Mouse (Mus musculus) brain, embryonic 14.5 days (tissue): ENCODE data around the gene Fer.

ENCODE experiments used
- CTCF ChIP-seq: fragments of 200-500 bp; IDR thresholded peaks from 2 replicates; pipeline ENCODE4 v1.5.1; 2012; ENCODE audit warnings: inconsistent platforms, mild to moderate bottlenecking, moderate library complexity, borderline replicate concordance; ENCODE audit not compliant: insufficient read depth, insufficient read length; ENCODE audit errors: extremely low read depth
- POLR2A ChIP-seq: fragments of 200-500 bp; IDR thresholded peaks from 2 replicates; pipeline ENCODE4 v1.6.1; 2012; ENCODE audit warnings: mild to moderate bottlenecking, inconsistent platforms, borderline replicate concordance; ENCODE audit not compliant: poor library complexity, insufficient read depth, insufficient read length, severe bottlenecking; ENCODE audit errors: extremely low read depth

DNA sequence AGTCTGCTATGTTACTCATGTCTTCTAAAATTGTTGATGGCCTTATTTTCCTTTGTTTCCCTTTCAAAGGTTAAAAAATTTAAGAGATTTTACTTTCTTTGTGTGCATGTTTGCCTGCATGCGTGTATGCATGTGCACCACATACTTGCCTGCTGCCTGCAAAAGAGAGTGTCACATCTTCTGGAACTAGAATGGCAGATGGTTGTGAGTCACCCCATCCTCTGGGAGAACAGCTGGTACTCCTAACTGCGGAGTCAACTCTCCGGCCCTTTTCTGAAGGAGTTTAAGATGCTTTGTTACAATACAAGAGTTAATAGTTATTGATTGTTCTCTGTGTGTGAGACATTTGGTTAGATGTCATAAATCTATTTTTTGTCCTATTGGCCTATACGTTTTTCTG lies 16.0 kb downstream of the Fer start:
- TF ChIP-seq POLR2A (no peak), CTCF (no peak)
